Mouse (Mus musculus): ENCODE measurements around the gene Mmachc. TPM values are rescaled to one million over a fixed set of nuclear protein-coding genes. Genes with fewer than 3 reads are reported as not detected.
"Not testable (repeated sequence)": the region's sequence is repeated elsewhere in the genome, so short reads cannot be mapped to it uniquely, and the experiment has no call there.

The Mmachc gene
- polyA plus RNA-seq, 1 experiment from 2014 or later, result 25.2 TPM

DNA sequence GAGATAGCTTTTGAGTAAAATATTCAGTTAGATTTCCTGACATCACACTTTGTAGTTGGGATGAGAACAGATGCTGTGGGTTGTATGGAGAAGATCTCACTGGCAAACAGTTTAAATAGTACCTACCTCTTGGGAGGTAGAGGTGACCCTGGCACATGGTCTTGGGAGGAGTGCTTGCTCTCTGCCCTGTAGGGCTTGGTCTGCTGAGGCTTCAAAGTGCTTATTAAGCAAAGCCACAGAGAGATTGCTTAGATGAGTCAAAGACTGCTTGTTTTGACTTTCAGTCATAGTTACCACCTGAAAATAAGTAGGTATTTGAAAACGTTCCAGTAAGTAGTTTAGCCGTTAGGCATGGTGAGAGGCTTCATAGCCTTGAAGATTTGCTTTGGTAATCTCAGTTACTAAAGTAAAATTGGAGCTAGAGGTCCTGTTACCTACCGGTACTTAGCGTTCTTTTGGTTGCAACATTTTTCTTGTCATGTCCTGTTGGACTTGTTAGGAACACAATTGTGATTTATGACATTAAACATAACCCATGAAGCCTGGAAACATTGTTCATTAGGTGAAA, 18.8 kb downstream of the Mmachc start:
- no peak overlapping the region for H3K4me3 ChIP-seq (replicated peaks)
- no peak for ATAC-seq (ENCODE audit: insufficient number of reproducible peaks, insufficient read depth, low FRiP score, low TSS enrichment, low read depth)
- no peak overlapping the region for H3K4me2 ChIP-seq
- H3K9me3 ChIP-seq, result no peaks in the 10 kb centered on the region
- no peak overlapping the region for H3K27ac ChIP-seq
- peaks cover 16% of the 10 kb centered on the region for H3K4me1 ChIP-seq (replicated peaks)
- H3K36me3 ChIP-seq, result peaks cover 64% of the 10 kb centered on the region
- WGBS, result 88% methylated on average over 4 of the region's 4 CpGs
- H3K9ac ChIP-seq (replicated peaks), result no peak overlapping the region
- H3K27me3 ChIP-seq, result no peaks in the 10 kb centered on the region

DNA sequence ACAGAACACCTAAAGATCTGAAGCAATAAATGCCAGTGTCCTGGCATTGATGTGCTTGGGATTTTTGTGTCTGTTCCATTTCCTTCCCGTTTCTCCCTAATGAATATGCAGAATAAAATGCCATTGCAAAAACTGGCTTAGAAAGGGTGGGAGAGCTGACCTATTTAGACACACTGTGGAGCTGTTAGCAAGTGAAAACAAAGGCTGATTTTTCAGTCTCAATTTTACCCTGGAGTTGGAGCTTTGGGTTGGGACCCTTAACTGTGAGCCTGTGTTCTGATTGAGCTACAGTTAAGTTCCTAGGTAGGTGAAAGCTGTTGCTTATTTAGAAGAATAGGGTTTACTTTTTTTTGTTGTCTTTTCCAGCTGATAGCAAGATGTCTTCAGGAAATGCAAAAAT, 21.2 kb downstream of the Mmachc start:
- Histone ChIP-seq H3K27ac (no peak overlapping the region), H3K4me1 (replicated peaks) (peaks cover 16% of the 10 kb centered on the region), H3K36me3 (peaks cover 41% of the 10 kb centered on the region), H3K9me3 (no peaks in the 10 kb centered on the region), H3K4me3 (replicated peaks) (peak overlapping the region; percentile 73), H3K27me3 (no peaks in the 10 kb centered on the region), H3K4me2 (peak overlapping the region; percentile 76), H3K9ac (replicated peaks) (peak overlapping the region; percentile 82)
- WGBS, result 41% methylated on average over 1 of the region's 1 CpGs
- no peak for ATAC-seq (ENCODE audit: insufficient number of reproducible peaks, insufficient read depth, low FRiP score, low TSS enrichment, low read depth)

DNA sequence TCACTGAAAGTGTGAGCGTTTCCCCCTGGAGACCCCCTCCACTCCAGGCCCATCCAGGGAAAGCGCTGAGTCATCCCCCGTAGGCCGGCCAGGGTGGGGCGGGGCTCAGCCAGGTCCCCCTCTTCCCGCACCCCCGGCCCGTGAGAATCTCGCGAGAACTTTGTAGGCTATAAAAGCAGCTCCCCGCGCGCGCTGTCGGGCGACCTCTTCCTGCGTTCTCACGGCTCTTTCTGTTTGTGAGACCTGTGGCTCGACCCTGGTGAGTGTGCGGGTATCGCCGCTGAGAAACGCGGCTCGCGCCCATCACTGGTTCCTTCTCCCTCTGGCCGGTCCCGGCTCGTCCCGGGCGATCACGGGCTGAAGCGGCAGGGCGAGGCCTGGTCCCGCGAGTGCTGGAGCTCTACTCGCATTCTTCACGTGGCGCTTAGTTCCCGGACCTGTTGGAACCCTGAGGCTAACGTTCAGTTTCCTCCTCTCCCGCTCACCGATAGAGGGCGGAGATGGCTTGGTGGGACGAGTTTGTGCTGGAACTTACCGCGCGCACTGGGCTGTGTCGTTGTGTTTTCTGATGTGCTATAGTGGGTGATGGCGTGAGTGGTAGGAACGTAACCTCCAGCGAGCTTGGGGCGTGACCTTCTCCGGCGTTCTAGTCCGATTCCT, 22.7 kb downstream of the Mmachc start, which contains the start of gene Prdx1:
Gene Prdx1 (plus strand): TSS at position 143 of the 660 bp plus-strand sequence.
- ATAC-seq (ENCODE audit: insufficient number of reproducible peaks, insufficient read depth, low FRiP score, low TSS enrichment, low read depth), result peak; percentile 94
- under 1% methylated on average over 56 of the region's 56 CpGs for WGBS

DNA sequence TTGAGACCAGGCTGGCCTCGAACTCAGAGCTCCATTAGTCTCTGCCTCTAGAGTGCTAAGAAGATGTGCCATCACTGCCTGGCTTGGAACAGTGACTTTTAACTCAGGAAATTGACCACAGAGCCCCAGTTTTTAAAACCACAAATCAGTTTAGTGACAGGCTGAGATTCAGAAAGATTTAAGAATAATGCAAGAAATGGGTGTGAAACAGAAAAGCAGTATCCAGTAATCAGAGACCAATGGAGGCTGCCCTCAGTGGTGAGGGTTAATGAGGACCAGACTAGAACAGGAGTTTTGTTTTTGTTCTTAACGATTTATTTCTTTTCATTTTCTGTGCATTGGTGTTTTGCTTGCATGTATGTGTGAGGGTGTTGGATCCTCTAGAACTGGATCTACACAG, 23.5 kb downstream of the Mmachc start:
- ATAC-seq (ENCODE audit: insufficient number of reproducible peaks, insufficient read depth, low FRiP score, low TSS enrichment, low read depth), result no peak
- H3K27me3 ChIP-seq, result no peaks in the 10 kb centered on the region
- H3K9ac ChIP-seq (replicated peaks), result peak overlapping the region; percentile 82
- peak overlapping the region; percentile 76 for H3K4me2 ChIP-seq
- H3K4me3 ChIP-seq (replicated peaks), result peak overlapping the region; percentile 73
- H3K36me3 ChIP-seq, result peaks cover 19% of the 10 kb centered on the region
- H3K4me1 ChIP-seq (replicated peaks), result peaks cover 16% of the 10 kb centered on the region
- peak overlapping the region; percentile 96 for H3K27ac ChIP-seq
- 65% methylated on average over 2 of the region's 2 CpGs for WGBS
- no peaks in the 10 kb centered on the region for H3K9me3 ChIP-seq

More for the DNA sequence above, 22.7 kb downstream of the Mmachc start, which contains the start of gene Prdx1:
- peak within 1 kb of the TSS; percentile 76 for H3K4me2 ChIP-seq
- H3K4me3 ChIP-seq (replicated peaks), result peak within 1 kb of the TSS; percentile 73
- peaks cover 27% of the 10 kb centered on the region for H3K36me3 ChIP-seq
- peak within 1 kb of the TSS; percentile 96 for H3K27ac ChIP-seq
- peak within 1 kb of the TSS; percentile 82 for H3K9ac ChIP-seq (replicated peaks)
- no peaks in the 10 kb centered on the region for H3K9me3 ChIP-seq
- peaks cover 16% of the 10 kb centered on the region for H3K4me1 ChIP-seq (replicated peaks)
- no peaks in the 10 kb centered on the region for H3K27me3 ChIP-seq

DNA sequence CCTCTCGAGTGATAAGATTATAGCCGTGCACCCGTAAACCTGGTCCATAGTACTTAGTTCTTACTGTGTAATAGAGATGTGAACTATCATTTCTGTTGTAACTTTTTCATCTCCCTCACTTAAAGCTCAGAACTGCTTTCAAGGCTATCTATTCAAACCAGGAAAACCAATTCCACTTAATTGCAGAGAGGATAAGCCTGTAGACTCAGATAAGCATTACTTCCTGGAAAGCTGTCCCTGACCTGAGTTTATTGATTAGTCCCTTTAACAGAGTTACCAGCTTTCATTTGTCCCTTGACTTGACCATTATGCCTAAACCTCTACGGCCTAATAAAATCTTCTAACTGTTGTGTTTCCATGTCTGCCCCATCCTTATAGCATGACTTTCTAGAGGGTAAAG, 24.2 kb downstream of the Mmachc start:
- Histone ChIP-seq H3K27ac (no peak overlapping the region), H3K27me3 (no peaks in the 10 kb centered on the region), H3K9me3 (no peaks in the 10 kb centered on the region), H3K4me2 (no peak overlapping the region), H3K4me3 (replicated peaks) (no peak overlapping the region), H3K36me3 (peaks cover 12% of the 10 kb centered on the region), H3K4me1 (replicated peaks) (peaks cover 16% of the 10 kb centered on the region), H3K9ac (replicated peaks) (no peak overlapping the region)
- 86% methylated on average over 4 of the region's 4 CpGs for WGBS
- ATAC-seq (ENCODE audit: insufficient number of reproducible peaks, insufficient read depth, low FRiP score, low TSS enrichment, low read depth), result no peak

DNA sequence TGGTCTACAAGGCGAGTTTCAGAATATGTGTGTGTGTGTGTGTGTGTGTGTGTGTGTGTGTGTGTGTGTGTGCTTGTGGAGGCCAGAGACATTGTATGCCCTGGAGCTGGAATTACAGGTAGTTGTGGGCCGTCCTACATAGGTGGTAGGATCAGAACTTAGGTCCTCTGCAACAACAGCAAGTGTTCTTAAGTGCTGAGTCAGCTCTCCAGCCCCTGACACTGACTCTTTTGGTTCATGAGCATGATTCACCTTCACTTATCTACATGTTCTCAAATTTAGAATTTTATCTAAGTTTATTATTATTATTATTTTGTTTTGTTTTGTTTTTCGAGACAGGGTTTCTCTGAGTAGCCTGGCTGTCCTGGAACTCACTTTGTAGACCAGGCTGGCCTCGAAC, 27.7 kb downstream of the Mmachc start:
- not testable (repeated sequence) for H3K27ac ChIP-seq; H3K4me3 ChIP-seq (replicated peaks); H3K9ac ChIP-seq (replicated peaks); H3K4me1 ChIP-seq (replicated peaks); ATAC-seq (ENCODE audit: insufficient number of reproducible peaks, insufficient read depth, low FRiP score, low TSS enrichment, low read depth); H3K27me3 ChIP-seq; H3K9me3 ChIP-seq; H3K36me3 ChIP-seq; H3K4me2 ChIP-seq
- 95% methylated on average over 4 of the region's 4 CpGs for WGBS

DNA sequence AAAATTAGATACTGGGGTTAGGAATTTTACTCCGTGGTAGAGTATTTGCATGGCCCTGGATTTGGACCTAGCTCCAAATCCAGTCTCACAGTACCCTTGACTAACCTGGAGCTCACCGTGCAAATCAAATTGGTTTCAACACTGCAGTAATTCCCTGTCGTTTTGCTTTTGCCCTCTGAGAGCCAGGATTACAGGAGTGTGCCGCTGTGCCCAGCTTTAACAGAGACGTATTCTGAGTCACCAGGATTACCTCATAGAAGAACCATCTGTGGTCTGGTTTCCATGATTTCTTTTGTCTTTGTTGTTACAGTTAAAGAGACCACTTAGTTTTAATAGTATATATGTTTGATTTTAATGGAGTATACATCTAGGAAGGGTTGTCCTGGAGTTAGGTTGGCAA, 29.1 kb downstream of the Mmachc start:
- H3K9ac ChIP-seq (replicated peaks), result no peak overlapping the region
- no peak overlapping the region for H3K4me3 ChIP-seq (replicated peaks)
- WGBS, result 74% methylated on average over 5 of the region's 5 CpGs
- H3K4me2 ChIP-seq, result no peak overlapping the region
- ATAC-seq (ENCODE audit: insufficient number of reproducible peaks, insufficient read depth, low FRiP score, low TSS enrichment, low read depth), result no peak
- H3K27ac ChIP-seq, result no peak overlapping the region
- H3K36me3 ChIP-seq, result no peaks in the 10 kb centered on the region
- H3K9me3 ChIP-seq, result no peaks in the 10 kb centered on the region
- H3K27me3 ChIP-seq, result no peaks in the 10 kb centered on the region
- no peaks in the 10 kb centered on the region for H3K4me1 ChIP-seq (replicated peaks)

DNA sequence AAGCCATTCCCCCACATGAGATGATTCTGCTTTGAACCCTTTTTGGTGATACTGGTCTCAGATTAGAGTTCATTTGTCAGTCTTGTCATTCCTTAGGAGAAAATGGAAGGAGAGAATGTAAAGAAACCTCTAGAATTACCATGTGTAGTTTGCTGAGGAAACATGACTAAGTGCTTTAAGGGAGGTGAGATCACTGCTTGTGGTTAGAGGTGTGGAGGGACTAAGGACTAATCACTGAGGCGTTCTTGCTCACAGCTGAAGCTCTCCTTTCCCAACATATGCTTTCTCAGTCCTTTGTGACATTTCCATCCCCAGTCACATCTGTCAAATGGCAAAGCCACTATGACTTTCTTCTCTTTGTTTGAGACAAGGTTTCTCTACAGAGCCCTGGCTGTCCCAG, 30.4 kb downstream of the Mmachc start:
- ATAC-seq (ENCODE audit: insufficient number of reproducible peaks, insufficient read depth, low FRiP score, low TSS enrichment, low read depth), result no peak
- Histone ChIP-seq H3K9me3 (no peaks in the 10 kb centered on the region), H3K27ac (no peak overlapping the region), H3K9ac (replicated peaks) (no peak overlapping the region), H3K4me2 (no peak overlapping the region), H3K4me3 (replicated peaks) (no peak overlapping the region), H3K36me3 (no peaks in the 10 kb centered on the region), H3K27me3 (no peaks in the 10 kb centered on the region), H3K4me1 (replicated peaks) (no peaks in the 10 kb centered on the region)
- 68% methylated on average over 1 of the region's 1 CpGs for WGBS

DNA sequence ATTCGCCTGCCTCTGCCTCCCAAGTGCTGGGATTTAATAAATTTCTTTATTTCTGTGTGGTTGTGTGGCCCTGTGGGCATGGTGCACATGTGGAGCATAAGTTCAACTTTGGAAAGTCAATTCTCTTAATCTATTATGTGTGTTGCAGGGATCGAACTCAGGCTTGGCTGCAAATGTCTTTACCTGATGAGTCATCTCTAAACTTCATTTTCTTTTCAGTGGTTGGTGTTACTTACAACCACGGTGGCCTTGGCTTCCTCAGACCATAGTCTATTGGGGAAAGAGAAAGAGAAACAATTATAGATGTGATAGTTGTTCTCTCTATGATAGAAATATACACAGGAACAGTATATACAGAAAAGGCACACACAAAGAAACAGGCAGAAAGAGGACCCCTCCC, 32.2 kb downstream of the Mmachc start:
- Histone ChIP-seq H3K4me3 (replicated peaks) (no peak overlapping the region), H3K9me3 (no peaks in the 10 kb centered on the region), H3K4me1 (replicated peaks) (no peaks in the 10 kb centered on the region), H3K36me3 (no peaks in the 10 kb centered on the region), H3K27me3 (no peaks in the 10 kb centered on the region), H3K27ac (no peak overlapping the region), H3K9ac (replicated peaks) (no peak overlapping the region), H3K4me2 (no peak overlapping the region)
- 80% methylated on average over 3 of the region's 3 CpGs for WGBS
- no peak for ATAC-seq (ENCODE audit: insufficient number of reproducible peaks, insufficient read depth, low FRiP score, low TSS enrichment, low read depth)

DNA sequence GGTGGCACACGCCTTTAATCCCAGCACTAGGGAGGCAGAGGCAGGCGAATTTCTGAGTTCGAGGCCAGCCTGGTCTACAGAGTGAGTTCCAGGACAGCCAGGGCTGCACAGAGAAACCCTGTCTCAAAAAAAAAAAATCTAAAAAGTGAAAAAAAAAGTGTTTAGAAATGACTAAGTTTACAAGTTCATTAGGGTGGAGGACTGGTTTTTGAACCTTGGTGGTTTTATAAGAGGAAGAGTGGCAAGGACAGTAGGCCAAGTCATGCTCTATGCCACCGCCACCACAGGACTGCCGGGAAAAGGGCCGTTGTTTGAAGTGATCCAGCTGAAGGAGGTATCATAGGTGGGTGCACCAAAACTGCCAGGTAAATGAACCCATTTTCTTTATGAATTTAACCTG, 33.4 kb downstream of the Mmachc start:
- H3K9me3 ChIP-seq; H3K9ac ChIP-seq (replicated peaks); H3K27me3 ChIP-seq; H3K27ac ChIP-seq; H3K4me1 ChIP-seq (replicated peaks); H3K4me3 ChIP-seq (replicated peaks); H3K4me2 ChIP-seq; ATAC-seq (ENCODE audit: insufficient number of reproducible peaks, insufficient read depth, low FRiP score, low TSS enrichment, low read depth); H3K36me3 ChIP-seq: not testable (repeated sequence)
- 86% methylated on average over 6 of the region's 6 CpGs for WGBS

DNA sequence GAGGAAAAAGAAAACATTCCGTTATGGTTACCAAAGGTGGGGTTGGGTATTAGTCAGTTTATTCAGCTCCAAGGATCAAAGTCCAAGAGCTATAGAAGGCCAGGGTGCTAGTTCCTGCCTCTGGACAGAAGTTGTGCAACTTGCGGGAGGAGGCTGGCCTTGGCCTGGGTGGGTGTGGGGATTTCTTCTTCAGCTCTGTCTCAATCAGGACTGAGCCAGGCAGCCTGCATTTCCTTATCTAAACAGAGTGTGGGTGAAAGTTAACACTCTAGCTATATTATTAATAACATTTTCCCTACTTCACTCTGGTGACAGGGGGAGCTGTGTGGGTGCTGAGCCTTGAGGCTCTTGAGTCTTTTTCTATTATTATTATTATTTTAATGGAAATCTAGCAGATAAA, 35.4 kb downstream of the Mmachc start:
- Histone ChIP-seq H3K4me2 (no peak overlapping the region), H3K9me3 (no peaks in the 10 kb centered on the region), H3K9ac (replicated peaks) (no peak overlapping the region), H3K27me3 (no peaks in the 10 kb centered on the region), H3K4me3 (replicated peaks) (no peak overlapping the region), H3K4me1 (replicated peaks) (no peaks in the 10 kb centered on the region), H3K36me3 (no peaks in the 10 kb centered on the region), H3K27ac (no peak overlapping the region)
- WGBS, result 72% methylated on average over 2 of the region's 2 CpGs
- ATAC-seq (ENCODE audit: insufficient number of reproducible peaks, insufficient read depth, low FRiP score, low TSS enrichment, low read depth), result no peak

DNA sequence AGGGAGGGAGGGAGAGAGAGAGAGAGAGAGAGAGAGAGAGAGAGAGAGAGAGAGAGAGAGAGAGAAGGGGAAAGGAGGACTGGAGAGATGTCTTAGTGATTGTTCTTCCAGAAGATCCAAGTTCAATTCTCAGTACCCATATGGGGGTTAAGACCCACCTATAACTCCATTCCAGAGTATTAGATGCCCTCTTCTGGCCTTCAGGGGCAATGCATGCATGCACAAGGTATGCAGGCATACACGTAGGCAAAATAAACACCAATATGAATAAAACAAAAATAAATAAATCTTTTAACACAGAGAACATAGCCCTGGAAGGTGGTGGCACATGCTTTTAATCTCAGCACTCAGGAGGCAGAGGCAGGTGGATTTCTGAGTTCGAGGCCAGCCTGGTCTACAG, 38.9 kb downstream of the Mmachc start:
- Histone ChIP-seq H3K9me3 (no peaks in the 10 kb centered on the region), H3K36me3 (no peaks in the 10 kb centered on the region), H3K27me3 (no peaks in the 10 kb centered on the region), H3K4me3 (replicated peaks) (no peak overlapping the region), H3K9ac (replicated peaks) (no peak overlapping the region), H3K27ac (no peak overlapping the region), H3K4me1 (replicated peaks) (no peaks in the 10 kb centered on the region), H3K4me2 (no peak overlapping the region)
- 68% methylated on average over 2 of the region's 2 CpGs for WGBS
- ATAC-seq (ENCODE audit: insufficient number of reproducible peaks, insufficient read depth, low FRiP score, low TSS enrichment, low read depth), result no peak
